Mouse (Mus musculus) embryonic fibroblast, embryonic 13.5 days (primary cell): ENCODE results near the gene Cpsf4l. TPM values are rescaled to one million over a fixed set of nuclear protein-coding genes. Genes with fewer than 3 reads are reported as not detected.
A peak's percentile ranks its signal among the peaks of the same experiment; 100 is the strongest.

Source experiments
- H3K27ac ChIP-seq: 2 replicates; pipeline ENCODE4 v1.5.1; 2012; ENCODE audit warnings: low read length, control low read depth, inconsistent platforms; ENCODE audit not compliant: insufficient read depth
- H3K4me1 ChIP-seq: 2 replicates; pipeline ENCODE4 v1.6.1; 2011; ENCODE audit warnings: low read length; ENCODE audit not compliant: control insufficient read depth, insufficient read depth
- H3K4me3 ChIP-seq: 2 replicates; pipeline ENCODE4 v1.5.1; 2011; ENCODE audit warnings: mild to moderate bottlenecking, control low read depth, low read length; ENCODE audit not compliant: insufficient read depth
- CTCF ChIP-seq: IDR thresholded peaks from 2 replicates; pipeline ENCODE4 v1.5.1; 2011; ENCODE audit warnings: mild to moderate bottlenecking, control low read depth, low read length, moderate library complexity, borderline replicate concordance; ENCODE audit not compliant: insufficient read depth
- POLR2A ChIP-seq: IDR thresholded peaks from 2 replicates; pipeline ENCODE4 v1.6.1; 2011; ENCODE audit warnings: low read depth, mild to moderate bottlenecking, control low read depth, low read length, moderate library complexity
- polyA plus RNA-seq: library from polyadenylated mRNA; stranded (reverse); fragments of >200 nt; gene quantifications from 2 replicates; pipeline ENCODE4 v1.2.4, GENCODE M21; 2011; ENCODE audit warnings: low read depth; ENCODE audit not compliant: missing spikeins, insufficient read length

Gene Cpsf4l
- polyA plus RNA-seq, 1 experiment: not detected

DNA sequence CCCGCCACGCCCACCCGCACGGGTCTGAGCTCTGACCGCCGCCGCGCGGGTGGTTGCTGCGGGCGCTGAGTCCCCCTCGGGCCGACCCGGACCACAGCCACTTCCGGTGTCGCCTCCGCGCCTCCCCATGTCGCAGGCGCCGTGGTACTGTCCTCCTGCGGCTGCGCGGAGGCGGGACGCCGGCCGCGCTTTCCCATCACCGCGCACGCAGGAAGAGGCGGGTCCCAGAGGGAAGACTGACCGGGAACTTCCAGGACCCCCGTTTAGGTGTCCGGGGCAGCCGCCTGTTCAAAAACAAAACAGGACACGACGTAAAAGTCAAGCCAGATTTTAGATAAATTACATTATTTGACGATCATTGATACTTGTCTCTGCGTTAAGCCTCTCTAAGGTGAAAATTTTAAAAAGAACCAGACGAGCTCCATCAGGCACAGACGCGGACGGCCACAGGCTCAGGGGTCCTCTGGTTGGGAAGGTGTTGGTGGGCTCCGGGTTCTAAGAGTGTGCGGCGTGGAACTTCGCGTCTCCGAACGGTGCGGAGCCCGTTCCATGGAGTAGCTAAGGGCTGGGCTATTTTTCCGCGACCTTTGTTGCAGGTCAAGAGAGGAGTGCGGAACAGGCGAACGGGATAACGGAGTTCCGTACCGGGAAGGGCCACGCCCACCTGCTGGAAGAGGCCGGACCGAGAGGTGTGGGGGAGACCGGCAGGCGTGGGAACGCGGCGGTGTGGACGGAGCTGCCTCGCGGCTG lies 25.7 kb downstream of the Cpsf4l start, which contains the start of the genes Fam104a and D11Wsu47e:
Fam104a (minus strand) TSS at position 199 of the 750 bp plus-strand sequence.
D11Wsu47e (plus strand) TSS at position 456 of the 750 bp plus-strand sequence.
- peak within 1 kb of the TSS; percentile 88 for H3K27ac ChIP-seq
- peaks cover 5% of the 10 kb centered on the region; the same call in 1 of the 2 replicates for H3K4me1 ChIP-seq

DNA sequence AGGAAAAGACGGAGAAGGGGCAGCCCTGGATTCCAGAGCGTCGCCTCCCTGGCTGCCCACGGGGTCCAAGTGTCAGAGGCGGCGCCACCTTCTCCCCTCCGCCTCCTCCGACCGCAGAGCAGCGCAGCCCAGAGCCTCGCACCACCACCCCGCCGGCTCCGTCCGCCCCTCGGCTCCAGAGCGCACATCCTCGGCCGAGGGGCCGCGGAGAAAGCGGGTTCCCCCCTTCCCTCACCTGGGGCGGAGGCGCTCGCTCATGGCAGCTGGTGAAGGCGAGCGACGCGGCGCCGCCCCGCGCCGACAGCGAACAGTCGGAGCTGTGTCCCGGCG lies 26.2 kb downstream of the Cpsf4l start:
- Histone ChIP-seq H3K27ac (peak overlapping the region; percentile 88), H3K4me1 (peaks cover 5% of the 10 kb centered on the region; the same call in 1 of the 2 replicates)

More for the DNA sequence above, 25.7 kb downstream of the Cpsf4l start, which contains the start of the genes Fam104a and D11Wsu47e:
- TF ChIP-seq CTCF (no peak), POLR2A (peak; percentile 70)
- peak within 1 kb of the TSS; percentile 72 for H3K4me3 ChIP-seq

DNA sequence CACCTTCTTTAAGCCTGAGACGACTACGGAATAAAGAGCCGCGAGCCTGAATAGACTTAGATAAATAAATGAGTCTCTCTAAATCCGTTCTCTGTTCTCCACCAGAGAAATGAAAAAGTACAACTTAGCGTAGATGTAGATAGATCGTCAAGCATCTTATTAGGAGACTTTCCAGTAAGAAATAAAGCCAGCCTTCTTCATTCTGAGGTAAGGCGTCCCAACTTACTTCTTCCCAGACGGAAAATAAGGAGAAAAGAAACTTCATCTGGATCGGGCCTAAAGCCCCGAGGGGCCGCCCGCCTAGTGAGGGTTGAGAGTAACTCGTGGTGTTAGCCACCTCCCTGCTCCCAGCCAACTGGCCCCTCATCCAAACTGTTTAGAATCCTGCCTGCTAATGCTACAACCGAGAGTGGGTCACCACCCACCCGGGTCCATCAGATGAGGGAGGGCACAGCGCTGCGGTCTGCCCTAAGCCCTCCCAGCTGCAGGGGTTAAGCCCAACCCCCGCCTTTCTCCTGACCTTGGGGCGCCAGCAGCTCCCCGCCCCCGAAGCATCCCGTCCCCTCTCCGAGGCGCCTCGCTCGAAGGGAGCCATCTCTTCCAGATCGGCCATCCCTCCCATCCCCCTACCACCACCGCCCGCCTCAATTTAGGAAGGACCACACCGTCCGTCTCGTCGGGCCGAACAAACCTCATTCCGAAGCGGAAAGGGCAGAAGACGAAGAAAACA lies 26.8 kb downstream of the Cpsf4l start:
- peak; percentile 50 for TF ChIP-seq POLR2A
- TF ChIP-seq CTCF: no peak
- H3K27ac ChIP-seq: peak overlapping the region; percentile 88

More for the DNA sequence above, 26.2 kb downstream of the Cpsf4l start:
- TF ChIP-seq CTCF (no peak), POLR2A (no peak)
- peak overlapping the region; percentile 70 for H3K4me3 ChIP-seq

GRCm38 (mm10) chr11:113681979-113682378 lies 27.8 kb downstream of the Cpsf4l start:
- TF ChIP-seq POLR2A (no peak), CTCF (no peak)
- Histone ChIP-seq H3K4me3 (0 out of 2 replicates have a peak overlapping the region, but pooled peaks have one; percentile 16), H3K27ac (no peak overlapping the region), H3K4me1 (peaks cover 5% of the 10 kb centered on the region; the same call in 1 of the 2 replicates)

More for the DNA sequence above, 26.8 kb downstream of the Cpsf4l start:
- Histone ChIP-seq H3K4me1 (peaks cover 5% of the 10 kb centered on the region; the same call in 1 of the 2 replicates), H3K4me3 (peak overlapping the region; percentile 70)

DNA sequence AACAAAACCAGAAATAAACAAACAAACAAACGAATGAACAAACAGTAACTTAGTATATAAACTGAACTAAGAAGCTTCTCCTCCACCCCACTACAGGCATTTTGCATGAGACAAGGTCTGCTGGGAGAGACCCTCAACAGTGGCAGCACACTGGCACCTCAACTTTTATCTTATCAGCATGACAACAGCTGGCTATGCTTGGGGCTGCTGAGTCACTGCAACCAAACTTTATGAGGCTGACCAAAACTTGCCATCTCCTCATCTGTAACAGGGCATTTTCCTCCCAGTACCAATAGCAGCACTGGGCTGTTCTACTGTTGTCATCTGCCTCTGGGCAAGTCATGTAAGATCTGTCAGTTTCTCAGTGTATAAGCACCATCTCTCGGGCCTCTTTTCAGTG lies 28.9 kb downstream of the Cpsf4l start:
- Histone ChIP-seq H3K4me1 (peaks cover 5% of the 10 kb centered on the region; the same call in 1 of the 2 replicates), H3K4me3 (no peak overlapping the region), H3K27ac (no peak overlapping the region)
- TF ChIP-seq CTCF (no peak), POLR2A (no peak)

DNA sequence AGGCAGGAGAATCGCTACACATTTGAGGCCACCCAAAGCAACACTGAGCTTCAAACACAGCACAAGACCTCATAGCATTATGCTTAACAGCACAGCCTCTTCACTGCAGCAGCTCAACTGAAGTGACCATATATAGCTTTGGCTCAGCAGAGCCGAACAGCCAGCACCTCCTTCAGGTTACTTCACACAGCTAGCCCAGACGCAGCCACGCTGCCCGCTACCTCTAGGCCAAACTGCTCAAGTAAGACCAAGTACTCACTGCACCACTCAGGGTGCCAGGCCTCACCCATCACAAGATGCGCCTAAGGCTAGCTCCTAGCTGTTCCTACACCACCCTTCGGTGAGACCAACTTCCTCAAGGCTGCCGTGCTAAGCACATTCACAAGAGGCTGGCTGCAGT lies 31.4 kb downstream of the Cpsf4l start:
- TF ChIP-seq CTCF: no peak
- TF ChIP-seq POLR2A: no peak
- peaks cover 3% of the 10 kb centered on the region; the same call in 1 of the 2 replicates for H3K4me1 ChIP-seq
- no peak overlapping the region for H3K27ac ChIP-seq
- no peak overlapping the region for H3K4me3 ChIP-seq

- no peak overlapping the region for H3K27ac ChIP-seq
- TF ChIP-seq POLR2A (no peak), CTCF (no peak)
- H3K4me3 ChIP-seq: no peak overlapping the region
- peaks cover 3% of the 10 kb centered on the region; the same call in 1 of the 2 replicates for H3K4me1 ChIP-seq
Measured at GRCm38 (mm10) chr11:113677378-113677777, 32.4 kb downstream of the Cpsf4l start.

DNA sequence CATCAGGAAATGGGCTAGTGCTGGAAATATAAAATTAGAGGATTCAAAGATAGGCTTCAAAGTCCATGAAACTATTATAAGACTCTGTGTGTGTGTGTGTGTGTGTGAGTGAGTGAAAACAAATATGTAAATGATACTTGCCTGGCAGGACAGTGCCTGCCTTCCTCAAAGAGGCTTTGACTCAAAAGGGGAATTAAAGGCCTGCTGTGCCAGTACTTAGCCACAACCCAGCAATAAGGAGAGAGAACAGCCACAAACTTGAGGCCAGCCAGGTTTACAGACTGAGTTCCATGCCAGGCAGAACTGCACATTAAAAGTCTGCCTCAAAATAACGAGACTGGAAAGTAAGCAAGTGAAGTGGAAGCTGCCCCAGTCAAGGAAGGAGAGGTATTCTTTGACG lies 33.0 kb downstream of the Cpsf4l start:
- TF ChIP-seq POLR2A (no peak), CTCF (no peak)
- Histone ChIP-seq H3K4me3 (no peak overlapping the region), H3K27ac (no peak overlapping the region), H3K4me1 (peaks cover 3% of the 10 kb centered on the region; the same call in 1 of the 2 replicates)

DNA sequence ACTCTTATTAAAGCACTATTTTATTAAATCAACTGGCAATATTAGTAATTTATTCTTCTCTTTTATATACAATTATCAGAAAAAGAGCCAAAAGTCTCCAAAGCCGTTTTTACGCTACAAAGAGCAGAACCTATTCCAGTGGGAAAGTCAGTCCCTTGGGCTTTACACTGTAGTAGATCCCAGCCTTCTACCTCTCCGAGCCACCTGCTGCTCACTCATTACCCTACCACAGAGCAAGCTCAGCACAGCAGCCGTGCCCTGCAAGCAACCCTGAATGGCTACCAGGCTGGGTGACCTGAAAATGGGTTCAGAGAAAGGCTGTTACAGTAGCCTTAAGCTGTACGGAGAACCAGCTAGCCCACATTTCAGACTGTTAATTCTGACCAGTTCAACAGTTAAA lies 35.2 kb downstream of the Cpsf4l start:
- H3K4me3 ChIP-seq: no peak overlapping the region
- H3K27ac ChIP-seq: no peak overlapping the region
- TF ChIP-seq POLR2A (no peak), CTCF (no peak)
- no peaks in the 10 kb centered on the region for H3K4me1 ChIP-seq

DNA sequence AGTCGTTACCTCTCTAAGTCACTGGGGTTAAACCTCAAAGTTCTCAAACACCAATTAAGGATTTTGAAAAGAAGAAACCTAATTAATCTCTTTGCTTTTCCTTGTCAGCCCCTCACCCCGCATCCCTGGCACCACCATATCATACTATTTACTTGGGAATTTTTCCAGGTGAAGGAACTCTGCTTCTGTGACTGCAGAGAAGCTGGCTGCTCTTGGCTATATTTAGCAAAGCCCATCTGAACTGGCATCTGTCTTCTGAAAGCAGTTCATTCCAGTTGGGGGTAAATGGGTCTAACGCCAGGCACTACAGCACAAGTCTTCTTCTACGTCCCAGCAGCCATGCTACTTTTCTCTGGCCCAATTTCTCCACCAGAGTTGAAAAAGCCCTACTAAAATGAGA lies 36.2 kb downstream of the Cpsf4l start:
- no peak overlapping the region for H3K4me3 ChIP-seq
- no peaks in the 10 kb centered on the region for H3K4me1 ChIP-seq
- TF ChIP-seq CTCF (no peak), POLR2A (no peak)
- H3K27ac ChIP-seq: no peak overlapping the region
